Mouse (Mus musculus): ENCODE measurements around the gene Sbk3. TPM values are rescaled to one million over a fixed set of nuclear protein-coding genes. Genes with fewer than 3 reads are reported as not detected.

The Sbk3 gene
- total RNA-seq, 1 experiment from 2014 or later, result 0.37 TPM

DNA sequence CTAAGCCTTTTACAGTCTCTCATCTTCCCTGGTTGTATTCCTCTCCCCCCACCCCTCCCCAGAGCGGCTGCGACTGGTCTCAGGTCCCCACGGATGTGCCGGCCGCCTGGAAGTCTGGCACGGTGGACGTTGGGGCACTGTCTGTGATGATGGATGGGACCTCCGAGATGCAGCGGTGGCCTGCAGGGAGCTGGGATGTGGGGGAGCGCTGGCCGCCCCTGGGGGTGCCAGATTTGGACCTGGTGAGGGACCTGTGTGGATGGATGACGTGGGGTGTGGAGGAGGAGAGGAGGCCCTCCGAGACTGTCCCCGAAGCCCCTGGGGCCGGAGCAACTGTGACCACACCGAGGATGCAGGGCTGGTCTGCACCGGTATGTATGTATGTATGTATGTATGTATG, 42.6 kb downstream of the Sbk3 start:
- DNase-seq, result no peak

DNA sequence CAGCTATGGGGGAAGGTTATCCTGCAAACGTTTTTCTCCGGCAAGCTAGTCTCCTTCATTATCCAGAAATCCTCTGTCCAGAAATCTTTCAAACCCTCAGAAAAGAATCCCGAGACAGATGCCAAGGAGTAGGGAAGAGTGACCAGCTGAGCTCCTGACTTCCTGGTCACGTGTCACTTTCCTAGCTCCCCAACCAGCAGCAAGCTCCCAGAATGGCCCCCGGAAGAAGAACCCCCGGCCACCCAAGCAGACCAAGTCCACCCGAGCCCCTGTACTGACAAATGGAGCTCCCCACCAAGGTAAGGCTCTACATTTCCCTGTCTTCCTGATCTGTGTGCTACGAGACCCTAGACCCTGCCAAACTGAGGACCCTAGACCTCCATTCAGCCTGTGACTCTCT, 43.3 kb downstream of the Sbk3 start:
- no peak for DNase-seq

GRCm38 (mm10) chr7:4926849-4927248, 44.1 kb downstream of the Sbk3 start:
- no peak for DNase-seq

GRCm38 (mm10) chr7:4925441-4926381, 45.3 kb downstream of the Sbk3 start, which contains the start of gene Ssc5d:
Gene Ssc5d (plus strand): TSS chr7:4925785.
- DNase-seq, result peak; percentile 37

GRCm38 (mm10) chr7:4924891-4925301, 46.1 kb downstream of the Sbk3 start:
- DNase-seq, result peak; percentile 50

DNA sequence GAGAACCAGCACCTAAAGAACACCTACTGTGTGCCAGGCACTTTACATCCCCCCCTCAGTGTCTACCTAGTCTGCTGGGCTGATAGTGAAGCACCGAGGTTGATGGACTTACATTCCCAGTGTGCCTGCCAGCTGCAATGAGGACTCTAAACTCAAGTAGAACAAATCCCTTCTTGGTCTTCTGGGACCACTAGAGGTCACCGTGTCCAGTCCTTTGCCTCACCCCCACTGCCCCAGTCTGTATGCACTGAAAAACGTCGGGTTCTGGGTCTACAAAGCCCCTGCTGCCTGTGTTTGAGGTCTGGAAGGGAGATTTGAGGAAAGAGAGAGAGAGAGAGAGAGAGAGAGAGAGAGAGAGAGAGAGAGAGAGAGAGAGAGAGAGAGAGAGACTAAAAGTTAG, 46.5 kb downstream of the Sbk3 start:
- no peak for DNase-seq

DNA sequence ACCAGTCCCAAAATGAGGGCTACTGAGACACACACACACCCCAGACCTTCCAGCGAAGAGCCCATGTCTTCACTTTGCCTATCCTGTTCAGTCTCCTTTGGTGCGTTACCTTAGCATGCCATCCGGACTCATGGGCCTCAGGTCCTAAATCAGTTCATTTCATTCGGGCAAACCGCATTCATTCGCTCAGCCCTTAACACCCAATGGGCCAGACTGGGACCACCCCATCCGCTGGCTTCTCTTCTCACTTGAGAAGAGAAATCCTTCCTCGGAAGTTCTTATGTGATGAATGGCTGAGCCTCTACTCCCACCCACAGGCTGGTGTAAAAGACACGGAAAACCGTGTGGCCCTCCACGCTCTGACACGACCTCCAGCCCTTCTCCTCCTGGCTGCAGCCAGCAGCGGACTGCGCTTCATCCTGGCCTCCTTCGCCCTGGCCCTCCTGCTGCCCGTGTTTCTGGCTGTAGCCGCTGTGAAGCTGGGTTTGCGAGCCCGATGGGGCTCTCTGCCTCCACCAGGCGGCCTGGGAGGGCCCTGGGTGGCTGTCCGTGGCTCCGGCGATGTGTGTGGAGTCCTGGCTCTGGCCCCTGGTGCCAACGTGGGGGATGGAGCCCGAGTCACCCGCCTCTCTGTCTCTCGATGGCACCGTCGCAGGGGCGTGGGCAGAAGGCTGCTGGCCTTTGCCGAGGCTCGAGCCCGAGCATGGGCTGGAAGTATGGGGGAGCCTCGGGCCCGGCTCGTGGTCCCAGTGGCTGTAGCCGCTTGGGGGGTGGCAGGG, 47.2 kb downstream of the Sbk3 start:
- peak; percentile 83 for DNase-seq

DNA sequence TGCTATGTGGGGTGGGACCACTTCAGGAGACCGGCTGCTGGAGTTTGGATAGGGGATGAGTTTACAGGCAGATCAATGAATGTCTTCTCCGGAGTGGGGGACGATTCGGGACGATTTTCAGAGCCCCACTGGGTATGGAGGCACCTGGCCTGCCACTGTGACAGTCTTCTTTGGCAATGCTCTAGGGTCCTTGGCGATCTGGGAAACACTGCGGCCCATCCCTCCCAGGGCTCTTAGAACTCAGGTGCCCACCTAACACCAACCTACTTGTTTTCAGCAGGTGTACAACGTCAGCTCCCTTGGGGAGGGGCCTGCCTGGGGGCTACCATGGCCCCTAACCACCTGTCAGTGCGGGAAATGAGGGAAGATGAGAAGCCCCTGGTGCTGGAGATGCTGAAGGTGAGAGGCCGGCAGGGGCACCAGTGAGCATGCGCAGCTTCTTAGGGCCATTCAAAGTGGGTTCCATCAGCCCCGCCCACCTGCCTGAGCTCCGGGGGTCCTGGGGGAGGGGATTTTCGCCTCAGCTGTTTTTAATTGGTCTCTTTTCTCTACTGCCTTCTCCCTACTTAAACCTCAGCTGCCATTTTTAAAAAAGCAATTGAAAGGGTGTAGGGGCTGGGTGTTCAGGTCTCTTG, 47.9 kb downstream of the Sbk3 start:
- DNase-seq, result peak; percentile 49

DNA sequence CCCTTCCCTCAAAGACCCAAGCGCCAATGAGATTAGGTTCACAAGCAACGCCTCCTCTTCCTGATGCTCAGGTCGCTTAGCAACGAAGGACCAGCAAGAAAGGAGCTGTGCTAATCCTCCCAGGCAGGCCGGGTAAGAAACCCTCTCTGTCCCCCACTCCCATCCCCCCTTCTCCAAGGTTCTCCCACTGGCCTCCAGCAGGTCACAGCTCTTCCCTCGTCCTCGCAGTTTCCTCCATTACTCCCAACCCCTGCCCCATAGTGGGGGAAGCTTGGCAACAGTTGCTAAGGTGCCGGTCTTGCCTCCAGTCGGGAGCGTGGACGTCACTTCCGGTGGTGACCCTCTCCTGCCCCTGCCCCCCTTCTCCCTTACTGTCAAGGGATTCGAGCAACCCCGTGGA, 48.5 kb downstream of the Sbk3 start:
- peak; percentile 87 for DNase-seq

DNA sequence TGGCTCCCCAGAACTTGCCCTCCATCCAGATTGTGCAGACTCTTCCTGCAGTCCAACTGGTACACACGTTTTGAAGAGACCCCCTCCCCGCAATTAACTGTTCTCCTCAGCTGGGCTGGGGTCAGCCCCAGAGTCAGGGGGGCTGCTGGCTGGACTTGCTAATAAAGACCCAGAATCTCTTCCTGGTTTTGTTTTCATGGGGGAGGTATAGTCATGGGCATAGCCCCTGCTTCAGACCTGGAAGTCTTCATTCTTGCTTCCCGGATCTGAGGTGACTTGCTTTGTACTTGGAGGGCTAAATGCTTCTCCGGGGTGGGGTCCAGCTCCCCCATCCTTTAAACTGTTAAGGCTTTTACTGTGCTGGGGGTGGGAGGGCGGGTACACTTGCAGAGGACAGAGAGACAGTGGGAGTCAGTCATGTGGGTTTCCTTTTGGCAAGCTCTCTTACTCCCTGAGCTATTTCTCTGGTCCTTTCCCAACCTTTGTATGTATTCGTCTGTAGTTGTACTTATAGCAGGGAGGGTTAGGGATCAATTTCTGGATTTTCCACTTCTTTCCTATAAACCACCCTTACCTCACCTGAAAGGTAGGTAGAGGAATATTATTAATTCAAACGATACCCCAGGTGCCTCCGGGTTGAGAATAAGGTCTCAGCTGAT, 49.0 kb downstream of the Sbk3 start, which contains the start of gene Nat14:
Nat14 (plus strand) TSS at position 205 of the 659 bp plus-strand sequence.
- DNase-seq, result no peak

DNA sequence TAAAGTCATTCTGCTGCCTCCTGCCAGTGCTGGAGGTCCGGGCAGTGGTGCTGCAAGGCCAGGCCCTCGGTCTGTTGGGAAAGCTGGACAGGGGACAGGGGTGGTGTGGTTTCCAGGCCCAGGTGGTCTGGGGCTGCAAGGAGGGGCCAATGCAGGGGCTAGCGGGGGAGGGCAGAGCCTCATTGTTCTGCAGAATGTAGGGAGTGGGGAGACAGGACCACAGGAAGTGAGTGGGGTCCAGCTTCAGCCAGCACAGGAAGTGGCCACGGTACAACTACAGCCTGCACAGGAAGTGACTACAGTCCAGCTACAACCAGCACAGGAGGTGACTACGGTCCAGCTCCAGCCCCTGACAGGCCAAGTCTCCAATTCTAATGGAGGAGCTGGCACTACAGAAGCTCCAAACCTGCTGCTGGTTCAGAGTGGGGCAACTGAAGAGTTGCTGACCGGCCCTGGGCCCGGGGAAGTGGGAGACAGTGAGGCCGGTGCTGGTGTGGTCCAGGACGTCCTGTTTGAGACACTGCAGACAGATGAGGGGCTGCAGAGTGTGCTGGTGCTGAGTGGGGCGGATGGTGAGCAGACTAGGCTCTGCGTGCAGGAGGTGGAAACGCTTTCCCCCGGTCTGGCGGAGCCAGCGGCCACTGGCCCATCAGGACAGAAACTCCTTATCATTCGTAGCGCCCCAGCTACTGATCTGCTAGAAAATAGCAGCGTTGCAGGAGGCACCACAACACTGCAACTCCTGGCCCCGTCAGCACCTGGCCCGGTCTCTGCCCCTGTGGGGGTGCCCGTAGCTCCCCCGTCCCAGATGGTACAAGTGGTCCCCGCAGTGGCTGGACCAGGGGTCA, 49.8 kb downstream of the Sbk3 start:
- peak; percentile 36 for DNase-seq

GRCm38 (mm10) chr7:4920496-4920895, 50.5 kb downstream of the Sbk3 start:
- DNase-seq, result no peak

DNA sequence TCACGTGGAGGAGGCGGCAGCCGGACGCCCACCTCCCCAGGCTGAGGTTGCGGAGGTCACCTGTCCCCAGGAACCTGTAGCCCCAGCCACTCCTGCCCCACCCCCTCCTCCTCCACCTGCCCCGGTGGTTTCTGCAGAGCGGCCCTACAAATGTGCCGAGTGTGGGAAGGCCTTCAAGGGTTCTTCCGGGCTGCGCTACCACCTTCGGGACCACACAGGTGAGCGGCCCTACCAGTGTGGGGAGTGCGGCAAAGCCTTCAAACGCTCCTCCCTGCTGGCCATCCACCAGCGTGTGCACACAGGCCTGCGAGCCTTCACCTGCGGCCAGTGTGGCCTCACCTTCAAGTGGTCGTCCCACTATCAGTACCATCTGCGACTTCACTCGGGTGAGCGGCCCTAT, 51.0 kb downstream of the Sbk3 start:
- no peak for DNase-seq

- no peak for DNase-seq
These were observed 51.9 kb downstream of the Sbk3 start for GRCm38 (mm10) chr7:4919096-4919495.

DNA sequence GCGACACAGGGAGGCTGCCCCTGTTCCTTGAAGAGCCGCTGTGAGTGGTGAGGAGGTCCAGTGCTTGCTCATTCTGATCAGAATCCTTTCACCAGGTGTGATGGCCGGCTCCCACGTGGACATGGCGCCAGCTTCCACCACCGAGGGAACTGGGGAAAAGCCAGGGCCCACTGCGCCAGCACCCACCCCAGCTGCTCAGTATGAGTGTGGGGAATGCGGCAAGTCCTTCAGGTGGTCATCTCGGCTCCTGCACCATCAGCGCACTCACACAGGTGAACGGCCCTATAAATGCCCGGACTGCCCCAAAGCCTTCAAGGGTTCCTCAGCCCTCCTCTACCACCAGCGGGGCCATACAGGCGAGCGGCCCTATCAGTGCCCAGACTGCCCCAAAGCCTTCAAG, 52.3 kb downstream of the Sbk3 start:
- DNase-seq, result no peak

- no peak for DNase-seq
These were observed 53.5 kb downstream of the Sbk3 start for GRCm38 (mm10) chr7:4917494-4917893.

DNA sequence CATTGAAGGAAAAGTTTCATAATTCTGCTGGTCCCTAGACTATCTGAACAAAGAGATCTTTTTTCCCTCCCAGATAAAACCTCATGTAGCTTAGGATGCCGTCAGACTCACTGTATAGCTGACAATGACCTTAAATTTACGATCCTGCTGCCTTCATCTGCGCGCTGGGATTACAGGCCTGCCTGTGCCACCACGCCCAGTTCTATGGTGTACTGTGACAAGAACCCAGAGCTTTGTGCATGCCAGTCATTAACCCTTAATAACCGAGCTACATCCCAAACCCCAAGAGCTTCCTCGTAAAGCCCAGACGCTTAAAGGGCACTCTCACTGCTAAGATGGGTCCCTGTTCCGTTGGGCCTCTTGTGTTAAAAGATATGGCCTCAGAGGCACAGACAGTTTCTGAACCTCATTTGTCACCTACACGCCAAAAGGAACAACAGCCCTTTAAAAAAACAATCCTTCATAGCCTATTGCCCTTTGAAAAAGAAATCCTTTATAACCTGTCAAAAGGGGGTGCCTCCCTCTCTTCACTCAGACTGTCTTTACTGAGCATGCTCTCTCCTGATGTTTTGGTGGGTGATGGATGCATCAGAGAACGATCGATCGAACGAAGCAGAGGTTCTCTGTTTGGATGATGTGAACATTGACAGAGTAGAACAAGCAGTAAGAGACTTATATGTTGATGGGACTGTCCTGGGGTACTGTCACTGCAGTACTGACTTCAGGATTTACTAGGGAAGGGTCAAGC, 55.1 kb downstream of the Sbk3 start:
- no peak for DNase-seq
